Mouse (Mus musculus) lung, adult 10 weeks (tissue): Measurements from ENCODE around the gene Nme6. TPM values are rescaled to one million over a fixed set of nuclear protein-coding genes. Genes with fewer than 3 reads are reported as not detected.

Experiments
- polyA plus RNA-seq: library from polyadenylated mRNA; stranded (reverse); fragments of 350-450 nt; fragmentation: Illumina TruSeq; extraction: RNeasy Lipid Tissue Mini Kit (QIAGEN cat#74804); gene quantifications from one replicate; pipeline ENCODE4 v1.2.3, GENCODE M21; 2014; ENCODE audit warnings: low read depth, low replicate concordance; ENCODE audit not compliant: insufficient read depth

Gene Nme6
- polyA plus RNA-seq: 15.4 TPM

DNA sequence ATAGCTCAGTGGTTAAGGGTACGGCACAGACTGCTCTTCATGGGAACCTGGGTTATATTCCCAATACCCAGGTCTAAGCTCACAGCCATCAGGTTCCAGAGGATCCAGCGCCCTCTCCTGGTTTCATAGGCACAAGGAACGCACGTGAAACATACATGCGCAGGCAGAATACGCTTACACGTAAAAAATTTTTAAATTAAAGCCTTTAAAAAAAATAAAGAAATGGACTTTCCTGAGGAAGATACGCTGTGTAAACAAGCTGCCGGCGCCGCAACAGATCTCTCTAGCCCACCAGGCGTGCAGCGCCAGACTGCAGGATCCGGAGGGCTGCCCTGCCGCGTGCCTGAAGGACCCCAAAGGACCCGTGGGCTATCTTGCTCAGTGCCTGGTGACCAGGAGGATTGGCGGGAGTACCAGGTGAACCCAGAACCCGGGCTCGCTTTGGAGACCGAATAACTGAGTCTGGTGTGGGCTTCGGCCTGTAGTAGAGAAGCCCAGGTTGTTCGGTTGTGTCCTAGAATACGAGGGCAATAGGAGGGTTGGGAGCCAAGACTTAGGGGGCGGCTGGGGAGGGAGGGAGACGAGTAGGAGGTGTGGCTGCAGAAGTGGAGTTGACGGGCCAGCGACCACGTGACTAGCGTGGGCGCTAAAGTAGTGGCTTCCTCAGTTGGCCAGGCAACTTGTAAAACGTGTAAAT, at the start of gene Nme6:
TSS of gene Nme6 (plus strand) at position 359 of the 697 bp plus-strand sequence.

DNA sequence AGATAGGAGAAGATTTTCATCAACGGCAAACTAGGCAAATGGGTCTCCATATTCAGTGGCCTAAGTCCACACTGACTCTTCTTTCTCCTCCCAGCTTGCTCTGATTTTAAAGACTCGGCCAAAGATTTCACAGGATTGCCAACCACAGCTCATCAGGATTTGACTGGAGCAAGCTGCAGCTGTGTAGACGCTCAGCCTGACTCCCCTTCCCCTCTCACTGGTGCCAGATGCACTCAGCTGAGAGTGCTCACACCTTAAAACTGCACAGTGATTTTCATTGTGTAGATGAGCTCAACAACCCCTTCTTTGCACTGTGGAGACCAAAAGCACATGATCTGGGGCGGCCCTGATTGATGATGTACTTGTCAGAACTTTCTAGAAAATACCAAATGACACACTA, 42.0 kb upstream of the Nme6 start, which contains the start of gene Fbxw27:
TSS of gene Fbxw27 (minus strand) at position 101 of the 400 bp plus-strand sequence.

DNA sequence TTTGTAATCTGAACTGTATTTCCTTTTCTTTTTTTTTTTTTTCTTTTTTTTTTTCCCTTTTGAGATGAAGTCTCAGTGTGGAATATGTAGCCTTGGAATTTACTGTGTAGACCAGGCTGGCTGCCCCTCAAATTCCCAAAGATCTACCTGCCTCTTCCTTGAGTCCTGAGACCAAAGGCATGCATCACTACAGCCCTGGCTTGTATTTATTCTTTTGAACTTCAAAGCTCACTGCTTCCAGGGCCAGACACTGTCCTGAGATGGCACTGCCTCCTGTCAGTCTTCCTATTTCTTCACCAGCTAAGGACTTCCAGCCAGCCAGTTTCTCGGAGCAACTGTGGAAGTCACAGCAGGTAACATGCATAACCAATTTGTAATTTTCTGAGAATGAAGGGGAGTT, 20.6 kb upstream of the Nme6 start, which contains the start of gene Spink8:
TSS of gene Spink8 (plus strand) at position 301 of the 400 bp plus-strand sequence.

DNA sequence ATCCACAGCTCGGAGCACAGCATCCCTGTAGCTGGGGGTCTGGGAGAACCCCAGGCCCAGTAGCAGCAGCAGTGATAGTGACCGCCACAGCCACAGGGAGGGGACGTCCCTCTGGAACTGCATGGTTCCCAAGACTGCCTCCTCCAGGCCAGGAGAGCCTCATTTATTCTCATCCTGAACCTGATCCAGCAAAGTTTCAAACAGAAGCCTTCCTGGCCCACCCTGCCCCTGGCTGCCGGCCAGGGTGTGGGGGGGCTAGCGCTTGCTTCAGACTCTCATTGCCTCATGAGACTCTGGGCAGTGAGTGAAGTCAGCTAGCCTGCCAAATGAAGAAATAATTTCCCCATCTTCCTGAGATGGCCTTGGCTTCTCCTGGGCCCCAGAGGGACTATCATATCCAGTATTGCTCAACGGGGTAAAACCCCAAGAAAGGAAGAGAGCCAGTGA, 16.8 kb downstream of the Nme6 start, which contains the start of gene Camp:
TSS of gene Camp (minus strand) at position 306 of the 447 bp plus-strand sequence.

DNA sequence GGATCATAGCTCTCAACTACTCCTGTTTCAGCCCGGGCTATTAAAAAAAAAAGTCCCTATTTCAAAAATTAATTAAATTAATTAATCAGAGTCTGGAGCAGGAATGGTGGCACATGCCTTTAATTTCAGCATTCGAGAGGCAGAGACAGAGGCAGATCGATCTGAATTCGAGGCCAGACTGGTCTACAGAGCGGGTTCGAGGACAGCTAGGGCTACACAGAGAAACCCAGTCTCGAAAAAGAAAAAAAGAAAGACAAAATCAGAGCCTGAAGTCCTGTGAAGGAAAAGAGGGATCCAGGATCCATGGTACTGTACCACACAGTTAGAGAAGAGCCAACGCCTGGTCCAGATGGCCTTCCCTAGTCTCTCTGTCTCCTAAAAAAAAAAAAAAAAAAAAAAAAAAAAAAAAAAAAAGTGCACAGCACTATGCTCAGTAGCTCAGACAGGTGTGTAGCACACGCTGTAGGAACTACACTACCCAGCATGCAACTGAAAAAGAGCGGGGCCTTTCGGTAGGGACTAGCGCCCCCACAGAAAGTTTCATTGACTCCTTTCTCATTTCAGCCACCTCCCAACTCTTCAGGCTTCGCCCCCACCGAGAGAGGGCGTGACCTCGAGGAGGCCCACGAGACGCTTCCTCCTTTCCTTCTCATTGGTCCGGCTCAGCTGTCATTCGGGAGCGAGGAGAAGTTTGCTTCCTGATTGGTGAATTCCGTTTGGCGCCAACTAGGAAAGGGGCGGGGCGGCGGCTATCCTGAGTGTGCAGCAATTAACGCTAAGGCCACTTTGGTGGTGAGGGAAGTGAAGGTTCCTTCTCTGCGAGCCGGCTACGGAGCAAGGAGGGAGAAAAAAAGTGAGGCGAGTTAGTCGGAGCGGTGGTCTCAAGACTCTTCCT, 42.5 kb downstream of the Nme6 start, which contains the start of gene Cdc25a:
TSS of gene Cdc25a (plus strand) at position 783 of the 895 bp plus-strand sequence.

Other genes starting within 250 kb of the Nme6 start
- gene Fbxw24, start 206.7 kb upstream of the Nme6 start, polyA plus RNA-seq: not detected
- gene Fbxw25, start 168.1 kb upstream of the Nme6 start, polyA plus RNA-seq: not detected
- gene Fbxw18, start 130.0 kb upstream of the Nme6 start, polyA plus RNA-seq: not detected
- not detected for gene Fbxw26, start 86.7 kb upstream of the Nme6 start, polyA plus RNA-seq
- gene Fbxw27, start 42.1 kb upstream of the Nme6 start, polyA plus RNA-seq: not detected
- not detected for gene Spink8, start 20.5 kb upstream of the Nme6 start, polyA plus RNA-seq
- 0.59 TPM for gene Camp, start 16.9 kb downstream of the Nme6 start, polyA plus RNA-seq
- gene Cdc25a, start 42.8 kb downstream of the Nme6 start, polyA plus RNA-seq: 4.7 TPM
- gene Map4, start 98.7 kb downstream of the Nme6 start, polyA plus RNA-seq: 71.6 TPM